Mouse (Mus musculus): ENCODE data around the gene Med24. TPM values are rescaled to one million over a fixed set of nuclear protein-coding genes. Genes with fewer than 3 reads are reported as not detected.

The Med24 gene
- total RNA-seq, 2 experiments from 2014 or later, result 126 to 134 TPM

DNA sequence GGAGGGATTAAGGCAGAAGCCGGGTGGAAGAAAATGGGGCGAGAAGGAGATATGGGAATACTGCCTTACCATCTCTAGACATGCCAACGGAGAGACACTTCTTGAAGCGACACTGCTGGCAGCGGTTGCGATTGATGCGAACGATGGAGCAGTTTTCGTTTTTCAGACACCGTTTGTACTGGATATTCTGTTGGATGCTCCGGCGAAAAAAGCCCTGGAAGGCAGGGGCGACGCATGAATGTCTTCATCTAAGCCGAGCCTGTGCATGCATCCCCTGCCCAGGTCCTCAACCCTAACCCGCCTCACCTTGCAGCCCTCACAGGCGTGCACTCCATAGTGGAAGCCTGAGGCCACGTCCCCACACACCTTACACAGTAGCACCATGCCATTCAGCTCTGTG lies 41.9 kb upstream of the Med24 start:
- intact Hi-C loops (cut with DNase I), result no loop called here

DNA sequence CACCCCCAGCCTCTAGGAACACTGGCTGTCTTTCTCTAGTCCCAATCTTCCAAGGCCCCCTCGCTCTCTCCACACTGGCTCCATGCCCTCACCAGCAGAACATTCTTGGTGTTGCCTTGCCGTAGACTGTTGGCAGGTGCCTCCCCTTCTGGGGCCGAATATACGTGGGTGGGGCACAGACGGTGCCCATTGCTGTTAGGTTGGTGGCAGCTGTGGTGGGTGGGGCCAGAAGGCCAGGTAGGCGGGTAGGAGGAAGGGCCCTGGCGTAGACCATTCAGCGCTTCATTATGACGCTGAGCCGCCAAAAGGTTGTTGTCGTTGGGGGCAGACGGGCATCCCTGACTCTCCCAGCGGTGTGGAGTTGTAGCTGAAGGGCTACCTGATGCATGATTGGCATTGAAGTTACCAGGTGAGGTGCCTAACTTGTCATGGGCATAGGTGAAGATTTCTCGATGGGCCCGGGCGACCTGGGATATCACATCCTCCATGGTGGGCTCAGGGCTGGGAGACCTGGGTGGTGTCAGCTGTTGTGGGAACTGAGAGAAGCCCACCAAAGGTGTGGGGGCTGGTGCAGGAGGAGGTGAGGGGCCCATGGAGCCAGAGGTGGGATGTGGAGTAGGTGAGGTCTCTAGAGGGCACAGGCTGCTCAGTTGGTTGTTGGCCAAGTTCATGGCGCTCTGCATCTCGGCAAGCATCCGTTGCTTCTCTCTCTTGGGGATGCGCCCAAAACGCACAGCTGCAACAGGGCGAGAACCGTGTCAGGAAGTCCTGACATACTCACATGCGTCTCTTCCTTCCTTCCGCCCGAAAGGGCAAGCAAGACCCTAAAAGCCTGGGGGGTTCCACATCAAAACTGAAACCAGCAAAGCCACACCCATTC lies 41.1 kb upstream of the Med24 start:
- no peak for TF ChIP-seq CTCF (IDR thresholded peaks at IDR 0.05)
- peak overlapping the region; percentile 83 for H3K27ac ChIP-seq
- peak; percentile 59 to 78 for DNase-seq (ENCODE audit: extremely low spot score in 1 of 2, low spot score in 2 of 2)
- intact Hi-C loops (cut with DNase I), result no loop called here
- H3K4me3 ChIP-seq, result peak overlapping the region; percentile 25

More for the DNA sequence above, 41.9 kb upstream of the Med24 start:
- Histone ChIP-seq H3K27ac (peak overlapping the region; percentile 100; the same call in 1 of the 2 replicates), H3K4me3 (peak overlapping the region; percentile 87)
- TF ChIP-seq CTCF (IDR thresholded peaks at IDR 0.05), result no peak
- peak; percentile 23 to 33 for DNase-seq (ENCODE audit: extremely low spot score in 1 of 2, low spot score in 2 of 2)

DNA sequence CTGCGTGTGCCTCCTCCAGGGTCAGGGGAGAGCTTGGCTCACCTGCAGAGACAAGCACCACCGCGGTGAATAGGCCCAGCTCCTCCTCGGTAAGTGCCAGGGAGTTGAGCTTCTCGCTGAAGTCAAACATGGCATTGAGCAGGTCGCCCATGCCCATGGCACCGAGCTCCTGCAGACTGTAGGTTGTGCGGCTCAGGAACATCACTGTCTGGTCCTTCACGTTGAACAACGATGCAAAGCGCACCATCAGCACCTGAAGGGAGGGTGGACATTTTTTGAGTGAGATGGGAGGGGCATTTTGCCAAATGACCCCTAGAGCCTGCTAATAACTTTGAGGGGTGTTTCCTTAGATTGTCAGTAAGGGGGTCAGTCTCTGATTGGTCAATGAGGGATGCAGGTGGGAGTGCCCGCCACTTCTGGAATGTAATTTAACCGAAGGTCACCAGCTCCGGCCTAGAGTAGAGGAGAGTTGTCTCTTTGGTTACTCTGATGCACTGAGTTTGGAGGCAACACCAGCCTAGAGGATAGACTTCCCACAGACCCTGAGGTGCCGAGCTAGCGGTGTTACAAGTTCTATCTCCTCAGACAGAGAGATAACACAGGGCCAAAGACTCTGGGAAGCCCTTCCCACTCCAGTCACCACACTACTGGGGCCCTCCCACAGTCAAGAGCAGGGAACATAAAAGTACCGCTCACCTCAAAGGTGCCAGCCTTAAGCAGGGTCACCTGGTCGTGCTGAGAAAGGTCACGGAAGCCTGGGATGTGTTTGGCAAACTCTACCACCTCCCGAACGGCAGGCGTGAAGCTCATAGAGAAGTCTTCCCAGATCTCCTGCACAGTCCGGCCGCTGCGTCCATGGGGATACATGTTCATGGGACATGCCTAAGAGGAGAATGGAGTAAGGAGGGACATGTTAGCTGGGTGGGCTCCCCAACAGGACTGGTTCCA lies 40.0 kb upstream of the Med24 start:
- Histone ChIP-seq H3K27ac (peak overlapping the region; percentile 83), H3K4me3 (no peak overlapping the region)
- peak; percentile 19 to 31 for DNase-seq (ENCODE audit: extremely low spot score in 1 of 2, low spot score in 2 of 2)
- no peak for TF ChIP-seq CTCF (IDR thresholded peaks at IDR 0.05)
- intact Hi-C loops (cut with DNase I), result no loop called here

DNA sequence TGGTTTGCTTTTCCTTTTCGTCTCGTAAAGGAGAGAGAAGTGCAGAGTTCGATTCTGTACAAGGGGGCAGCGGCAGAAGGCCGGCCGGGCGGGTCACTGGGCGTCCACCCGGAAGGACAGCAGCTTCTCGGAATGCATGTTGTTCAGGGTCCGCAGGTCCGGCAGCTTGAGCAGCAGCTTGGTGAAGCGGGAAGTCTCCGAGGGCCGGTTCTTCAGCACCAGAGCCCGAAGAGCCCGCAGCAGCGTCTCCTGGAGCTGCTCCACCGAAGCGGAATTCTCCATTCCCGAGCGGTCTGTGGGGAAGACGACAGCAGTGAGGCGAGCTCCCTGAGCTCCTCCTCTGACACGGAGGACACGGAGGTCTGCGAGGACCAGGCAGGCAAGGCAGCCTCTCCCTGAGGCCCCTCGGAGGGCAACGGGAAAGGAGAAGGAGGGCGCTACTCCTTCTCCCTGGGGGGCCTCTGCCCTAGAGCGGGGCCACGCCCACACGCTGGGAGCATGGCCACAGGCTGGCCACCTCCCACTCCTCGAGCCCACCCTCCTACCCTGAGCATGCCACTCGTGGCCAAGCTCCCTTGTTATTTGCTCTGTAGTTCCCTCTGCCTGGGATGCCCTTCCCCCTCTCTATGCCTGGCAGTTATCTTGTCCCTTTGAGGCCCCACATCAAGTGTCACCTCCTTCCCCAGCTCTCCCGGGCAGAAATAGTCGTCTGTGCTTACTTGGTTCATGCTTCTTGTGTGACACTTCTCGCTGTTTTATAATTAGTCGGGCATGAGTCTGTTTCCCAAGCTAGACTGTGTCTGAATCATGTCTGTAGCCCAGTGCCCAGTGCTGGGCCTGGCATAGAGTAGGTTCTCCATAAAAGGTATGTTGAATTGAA lies 39.1 kb upstream of the Med24 start:
- DNase-seq (ENCODE audit: extremely low spot score in 1 of 2, low spot score in 2 of 2), result peak; percentile 42 to 44
- intact Hi-C loops (cut with DNase I), result no loop called here
- Histone ChIP-seq H3K27ac (peak overlapping the region; percentile 83), H3K4me3 (peak overlapping the region; percentile 22)
- no peak for TF ChIP-seq CTCF (IDR thresholded peaks at IDR 0.05)

DNA sequence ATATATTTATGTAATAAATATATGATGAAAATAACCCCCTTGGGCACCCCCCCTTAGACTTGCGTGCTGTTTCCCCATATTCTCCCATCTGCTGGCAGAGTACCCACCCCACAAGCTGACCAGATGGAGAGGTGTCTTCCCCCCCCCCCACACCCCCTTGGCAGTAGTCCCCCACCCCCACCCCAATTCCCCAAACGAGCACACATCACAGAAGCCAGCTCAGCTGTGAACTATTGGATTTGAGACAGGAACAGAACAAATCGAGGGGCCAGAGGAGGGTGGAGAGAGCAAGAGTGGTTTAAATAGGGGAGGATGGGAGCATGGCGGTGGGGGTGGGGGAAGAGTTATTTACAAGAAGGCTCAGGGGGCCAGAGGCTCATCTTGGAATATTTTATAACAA lies 38.5 kb upstream of the Med24 start:
- no peak for TF ChIP-seq CTCF (IDR thresholded peaks at IDR 0.05)
- peak in 1 of 2 experiments; percentile 9 for DNase-seq (ENCODE audit: extremely low spot score in 1 of 2, low spot score in 2 of 2)
- H3K27ac ChIP-seq, result peak overlapping the region; percentile 83
- no peak overlapping the region; the same call in 1 of the 2 replicates for H3K4me3 ChIP-seq
- intact Hi-C loops (cut with DNase I), result no loop called here

DNA sequence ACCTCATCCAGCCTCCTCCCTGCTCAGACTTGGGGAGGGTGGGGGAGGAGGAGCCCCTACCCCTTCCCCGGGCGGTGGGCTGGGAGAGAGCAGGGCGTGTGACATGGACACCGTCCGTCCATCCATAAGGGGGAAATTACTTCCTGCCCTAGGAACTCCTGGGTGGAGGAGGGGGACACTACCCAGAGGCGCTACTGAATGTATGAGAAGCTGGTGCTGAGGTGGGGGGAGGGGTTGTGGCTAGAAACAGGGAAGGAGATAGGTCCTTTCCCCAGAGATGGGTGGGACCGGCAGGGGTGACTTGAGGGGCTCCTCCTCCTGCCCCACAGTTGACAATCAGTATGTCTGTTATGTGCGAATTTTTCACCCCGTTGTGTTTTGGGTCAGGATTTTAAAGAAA lies 38.0 kb upstream of the Med24 start:
- no peak for TF ChIP-seq CTCF (IDR thresholded peaks at IDR 0.05)

DNA sequence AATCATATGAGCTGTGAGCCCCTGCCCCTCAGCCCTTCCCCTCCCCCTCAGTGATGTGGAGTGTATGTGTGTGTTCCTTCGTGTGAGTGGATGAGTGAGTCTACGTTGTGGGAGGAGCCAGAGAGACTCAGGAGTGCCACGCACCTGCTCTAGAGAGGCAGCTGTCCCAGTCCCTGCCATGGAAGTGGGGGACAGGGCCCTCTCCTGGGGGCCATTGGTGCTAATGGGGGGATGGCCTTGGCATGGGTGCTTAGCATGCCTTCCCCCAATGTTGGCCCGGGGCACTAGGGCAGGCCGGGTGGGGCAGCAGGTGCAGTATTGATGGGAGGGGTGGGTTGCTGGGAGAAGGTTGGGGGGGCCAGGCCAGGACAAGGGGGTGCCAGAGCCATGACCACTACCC lies 37.6 kb upstream of the Med24 start:
- no peak overlapping the region for H3K27ac ChIP-seq
- intact Hi-C loops (cut with DNase I), result no loop called here

More for the DNA sequence above, 38.0 kb upstream of the Med24 start:
- peak; percentile 37 to 47 for DNase-seq (ENCODE audit: extremely low spot score in 1 of 2, low spot score in 2 of 2)
- intact Hi-C loops (cut with DNase I), result no loop called here
- Histone ChIP-seq H3K4me3 (no peak overlapping the region), H3K27ac (no peak overlapping the region)

DNA sequence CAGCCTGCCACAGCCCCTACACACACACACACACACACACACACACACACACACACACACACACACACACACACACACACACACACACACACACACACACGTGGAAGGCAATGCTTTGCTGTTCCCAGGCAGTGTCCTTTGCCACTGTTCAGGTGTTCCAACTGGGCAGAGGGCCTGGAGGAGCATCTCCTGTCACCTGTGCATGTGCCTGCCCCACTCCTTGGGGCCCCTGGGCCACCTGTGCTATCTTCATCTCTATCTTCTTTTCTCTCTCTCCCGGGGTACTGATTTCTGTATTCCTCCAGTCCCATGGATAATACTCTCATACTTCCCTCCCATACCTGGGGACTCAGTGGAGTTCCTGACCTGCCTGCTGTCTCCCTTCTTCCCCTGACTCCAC lies 37.1 kb upstream of the Med24 start:
- H3K27ac ChIP-seq, result no peak overlapping the region
- intact Hi-C loops (cut with DNase I), result no loop called here
- DNase-seq (ENCODE audit: extremely low spot score in 1 of 2, low spot score in 2 of 2), result peak in 1 of 2 experiments; percentile 11
- no peak for TF ChIP-seq CTCF (IDR thresholded peaks at IDR 0.05)
- no peak overlapping the region for H3K4me3 ChIP-seq

More for the DNA sequence above, 37.6 kb upstream of the Med24 start:
- TF ChIP-seq CTCF (IDR thresholded peaks at IDR 0.05), result no peak
- peak; percentile 14 for DNase-seq (ENCODE audit: extremely low spot score in 1 of 2, low spot score in 2 of 2)
- H3K4me3 ChIP-seq, result no peak overlapping the region

DNA sequence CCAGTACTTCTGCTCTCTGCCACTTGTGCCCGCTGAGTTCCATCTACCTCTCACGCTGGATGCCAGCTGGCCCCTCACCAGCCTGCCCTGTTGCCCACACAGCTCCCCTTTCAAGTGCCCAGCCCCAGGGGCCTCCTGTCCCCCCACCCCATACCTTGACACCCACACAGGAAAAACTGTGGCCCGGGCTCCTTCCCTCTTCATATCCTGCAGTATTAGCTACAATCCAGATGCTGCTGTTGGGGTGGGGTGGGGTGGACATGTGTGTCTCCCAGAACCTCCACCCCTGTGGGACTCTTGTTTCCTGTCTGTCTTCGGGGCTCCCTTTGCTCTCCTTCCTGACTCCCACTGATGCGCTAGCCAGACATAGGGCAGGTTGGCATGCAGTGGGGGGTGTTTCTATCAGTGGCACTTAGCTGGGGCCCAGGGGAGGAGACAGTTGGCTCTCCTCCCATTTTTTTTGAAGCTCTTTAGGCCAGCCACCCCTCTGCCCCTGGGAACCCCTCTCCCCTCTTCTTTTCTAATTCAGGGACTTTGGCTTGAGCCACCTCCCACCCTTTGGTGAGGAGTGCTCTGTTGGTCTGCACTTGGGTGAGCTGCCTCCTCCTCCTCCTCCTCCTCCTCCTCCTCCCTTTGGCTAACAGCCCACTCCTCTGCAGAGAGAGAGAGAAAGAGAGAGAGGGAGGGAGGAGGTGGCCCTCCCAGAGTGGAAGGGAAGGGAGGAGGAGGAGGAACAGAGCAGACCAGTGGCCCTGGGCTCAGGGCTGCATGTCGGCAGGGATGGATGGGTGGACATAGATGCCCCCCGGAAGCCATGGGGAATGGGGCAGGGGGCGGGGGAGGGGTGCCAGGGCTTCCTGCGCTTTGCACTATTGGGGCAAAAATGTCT lies 36.4 kb upstream of the Med24 start:
- Histone ChIP-seq H3K27ac (peak overlapping the region; percentile 47; the same call in 1 of the 2 replicates), H3K4me3 (no peak overlapping the region)
- DNase-seq (ENCODE audit: extremely low spot score in 1 of 2, low spot score in 2 of 2), result peak; percentile 15 to 19
- TF ChIP-seq CTCF (IDR thresholded peaks at IDR 0.05), result no peak
- intact Hi-C loops (cut with DNase I), result no loop called here

DNA sequence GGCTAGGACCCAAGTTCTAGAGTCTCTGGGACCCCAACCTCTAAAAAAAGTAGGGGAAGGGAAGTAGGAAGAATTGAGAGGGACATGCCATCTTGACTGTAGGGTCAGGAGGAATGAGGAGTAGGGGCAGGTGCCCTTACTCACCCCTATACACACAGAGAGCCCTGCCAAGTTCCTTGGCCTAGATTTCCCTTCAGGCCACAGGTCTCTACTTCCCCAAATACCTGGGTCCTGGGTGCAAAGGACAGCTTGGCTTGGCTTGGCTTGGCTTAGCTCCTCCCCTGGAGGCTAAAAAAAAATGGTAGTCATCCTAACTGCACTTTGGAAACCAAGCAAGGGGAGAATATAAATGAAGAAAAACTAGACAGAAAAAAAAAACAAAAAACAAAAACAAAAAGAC lies 35.5 kb upstream of the Med24 start:
- no peak for DNase-seq (ENCODE audit: extremely low spot score in 1 of 2, low spot score in 2 of 2)
- Histone ChIP-seq H3K4me3 (no peak overlapping the region), H3K27ac (no peak overlapping the region)
- TF ChIP-seq CTCF (IDR thresholded peaks at IDR 0.05), result no peak
- intact Hi-C loops (cut with DNase I), result no loop called here
